Mouse (Mus musculus) intestine, embryonic 16.5 days (tissue): Measurements from ENCODE around the gene Clint1. TPM values are rescaled to one million over a fixed set of nuclear protein-coding genes. Genes with fewer than 3 reads are reported as not detected.
A peak's percentile ranks its signal among the peaks of the same experiment; 100 is the strongest.

ENCODE experiments used
- ATAC-seq: fragments of 200-750 bp; cut with Nextera tagmentation; 2 replicates; pipeline ENCODE4 v1.8.0; 2017; ENCODE audit warnings: moderate TSS enrichment, moderate library complexity
- H3K27ac ChIP-seq: fragments of 300-500 bp; sonication (generic); 2 replicates; pipeline ENCODE4 v1.5.1; 2014; ENCODE audit warnings: mild to moderate bottlenecking, low read length
- H3K27me3 ChIP-seq: fragments of 300-500 bp; sonication (generic); replicated peaks from 2 replicates; pipeline ENCODE4 v1.6.1; 2014; ENCODE audit warnings: low read length, control low read depth, mixed read lengths; ENCODE audit not compliant: control insufficient read depth, insufficient read depth
- H3K36me3 ChIP-seq: fragments of 300-500 bp; sonication (generic); 2 replicates; pipeline ENCODE4 v1.6.1; 2014; ENCODE audit warnings: low read length, control low read depth; ENCODE audit not compliant: control insufficient read depth, insufficient read depth
- H3K4me1 ChIP-seq: fragments of 300-500 bp; sonication (generic); 2 replicates; pipeline ENCODE4 v1.6.1; 2014; ENCODE audit warnings: low read length, control low read depth, mixed read lengths; ENCODE audit not compliant: control insufficient read depth, insufficient read depth
- H3K4me2 ChIP-seq: fragments of 300-500 bp; sonication (generic); 2 replicates; pipeline ENCODE4 v1.6.1; 2014; ENCODE audit warnings: low read depth, low read length, control low read depth
- H3K4me3 ChIP-seq: fragments of 300-500 bp; sonication (generic); 2 replicates; pipeline ENCODE4 v1.5.1; 2014; ENCODE audit warnings: mild to moderate bottlenecking, low read length
- H3K9ac ChIP-seq: fragments of 300-500 bp; sonication (generic); 2 replicates; pipeline ENCODE4 v1.6.1; 2014; ENCODE audit warnings: low read depth, low read length
- H3K9me3 ChIP-seq: fragments of 300-500 bp; sonication (generic); 2 replicates; pipeline ENCODE4 v1.6.1; 2016; ENCODE audit warnings: low read length, control low read depth; ENCODE audit not compliant: control insufficient read depth
- WGBS: fragments of 180-500 bp; shearing (Covaris S2); extraction: QIAGEN DNeasy Blood & Tissue Kit; methylation state at CpG from one replicate; pipeline ENCODE4 v1.1.7; 2014; 5-methylcytosine and 5-hydroxymethylcytosine counted together
- polyA plus RNA-seq: library from polyadenylated mRNA; unstranded; fragments of >200 nt; fragmentation: Nextera tagmentation; extraction: Ambion mirVana; gene quantifications from 2 replicates; pipeline ENCODE4 v1.2.1, GENCODE M21; 2015

Clint1 gene
- polyA plus RNA-seq, 1 experiment from 2014 or later, result 101 TPM

- Histone ChIP-seq H3K36me3 (peaks cover 17% of the 10 kb centered on the region), H3K27ac (no peak overlapping the region)
These were observed 54.4 kb downstream of the Clint1 start for GRCm38 (mm10) chr11:45906109-45906786.

DNA sequence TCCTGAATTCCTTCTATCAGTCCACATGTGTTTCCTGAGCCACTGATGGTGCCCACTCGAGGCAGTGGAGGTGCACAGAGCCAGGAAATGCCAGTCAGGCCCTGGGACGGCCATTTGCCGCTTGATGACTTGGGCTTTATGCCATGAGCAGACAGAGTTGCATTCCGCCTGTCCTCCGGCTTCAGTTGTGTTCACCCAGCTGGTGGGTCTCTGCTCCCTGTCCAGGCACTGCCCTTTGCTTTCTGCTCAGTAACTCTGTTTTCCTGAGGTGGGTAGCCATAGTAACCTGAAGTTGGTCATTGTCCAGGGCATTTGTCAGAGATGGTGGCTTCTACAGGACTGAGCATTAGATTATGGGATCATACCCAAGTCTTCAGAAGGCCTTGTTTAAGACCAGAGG, 55.5 kb downstream of the Clint1 start:
- no peak overlapping the region for H3K9ac ChIP-seq
- H3K4me2 ChIP-seq, result no peak overlapping the region
- no peak for ATAC-seq
- no peaks in the 10 kb centered on the region for H3K4me1 ChIP-seq
- 86% methylated on average over 5 of the region's 5 CpGs for WGBS
- H3K27me3 ChIP-seq, result no peaks in the 10 kb centered on the region
- H3K9me3 ChIP-seq, result no peaks in the 10 kb centered on the region
- peaks cover 16% of the 10 kb centered on the region for H3K36me3 ChIP-seq
- no peak overlapping the region for H3K4me3 ChIP-seq
- H3K27ac ChIP-seq, result no peak overlapping the region

More at GRCm38 (mm10) chr11:45906109-45906786, 54.4 kb downstream of the Clint1 start:
- no peak overlapping the region for H3K4me2 ChIP-seq
- no peak overlapping the region for H3K9ac ChIP-seq
- no peaks in the 10 kb centered on the region for H3K9me3 ChIP-seq
- H3K27me3 ChIP-seq, result no peaks in the 10 kb centered on the region
- ATAC-seq, result no peak
- WGBS, result 87% methylated on average over 8 of the region's 8 CpGs
- H3K4me3 ChIP-seq, result no peak overlapping the region
- H3K4me1 ChIP-seq, result no peaks in the 10 kb centered on the region

DNA sequence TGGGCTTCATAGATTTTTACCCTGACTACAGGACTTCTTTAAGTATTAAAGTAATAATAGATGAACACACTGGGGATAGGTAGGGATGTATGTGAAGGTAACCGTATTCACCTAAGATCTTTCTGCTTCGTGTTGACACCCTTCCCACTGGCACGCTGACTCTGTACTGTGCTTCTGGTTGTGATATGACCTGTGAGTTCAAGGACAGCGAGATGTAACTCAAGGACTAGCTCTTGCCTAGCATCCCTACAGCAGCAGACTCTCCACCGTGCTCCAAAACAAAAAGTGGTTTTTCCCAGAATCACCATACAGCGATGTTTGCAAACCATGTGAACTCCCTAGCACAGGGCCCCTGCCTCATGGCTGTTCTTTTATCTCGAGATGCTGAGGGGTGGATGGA, 56.2 kb downstream of the Clint1 start:
- 93% methylated on average over 7 of the region's 7 CpGs for WGBS

GRCm38 (mm10) chr11:45908894-45909293, 57.0 kb downstream of the Clint1 start:
- H3K36me3 ChIP-seq, result peaks cover 13% of the 10 kb centered on the region
- WGBS, result 93% methylated on average over 7 of the region's 7 CpGs
- no peak for ATAC-seq
- H3K9ac ChIP-seq, result no peak overlapping the region
- no peak overlapping the region for H3K27ac ChIP-seq
- H3K4me1 ChIP-seq, result no peaks in the 10 kb centered on the region
- no peak overlapping the region for H3K4me2 ChIP-seq
- no peaks in the 10 kb centered on the region for H3K9me3 ChIP-seq
- no peak overlapping the region for H3K4me3 ChIP-seq
- H3K27me3 ChIP-seq, result no peaks in the 10 kb centered on the region

More for the DNA sequence above, 56.2 kb downstream of the Clint1 start:
- Histone ChIP-seq H3K4me3 (no peak overlapping the region), H3K9me3 (no peaks in the 10 kb centered on the region), H3K4me2 (no peak overlapping the region), H3K27ac (no peak overlapping the region), H3K9ac (no peak overlapping the region), H3K36me3 (peaks cover 16% of the 10 kb centered on the region), H3K27me3 (no peaks in the 10 kb centered on the region), H3K4me1 (no peaks in the 10 kb centered on the region)
- no peak for ATAC-seq

GRCm38 (mm10) chr11:45910701-45911100, 58.9 kb downstream of the Clint1 start:
- ATAC-seq, result no peak
- 95% methylated on average over 5 of the region's 5 CpGs for WGBS
- Histone ChIP-seq H3K27me3 (no peaks in the 10 kb centered on the region), H3K4me2 (no peak overlapping the region), H3K9ac (no peak overlapping the region), H3K4me1 (no peaks in the 10 kb centered on the region), H3K36me3 (peaks cover 13% of the 10 kb centered on the region), H3K9me3 (no peaks in the 10 kb centered on the region), H3K27ac (no peak overlapping the region), H3K4me3 (no peak overlapping the region)

GRCm38 (mm10) chr11:45916196-45916595, 64.3 kb downstream of the Clint1 start:
- H3K4me1 ChIP-seq, result no peaks in the 10 kb centered on the region
- H3K36me3 ChIP-seq, result no peaks in the 10 kb centered on the region
- H3K27ac ChIP-seq, result no peak overlapping the region
- no peaks in the 10 kb centered on the region for H3K27me3 ChIP-seq
- ATAC-seq, result no peak
- H3K4me3 ChIP-seq, result no peak overlapping the region
- 80% methylated on average over 10 of the region's 10 CpGs for WGBS
- no peaks in the 10 kb centered on the region for H3K9me3 ChIP-seq
- H3K9ac ChIP-seq, result no peak overlapping the region
- no peak overlapping the region for H3K4me2 ChIP-seq

DNA sequence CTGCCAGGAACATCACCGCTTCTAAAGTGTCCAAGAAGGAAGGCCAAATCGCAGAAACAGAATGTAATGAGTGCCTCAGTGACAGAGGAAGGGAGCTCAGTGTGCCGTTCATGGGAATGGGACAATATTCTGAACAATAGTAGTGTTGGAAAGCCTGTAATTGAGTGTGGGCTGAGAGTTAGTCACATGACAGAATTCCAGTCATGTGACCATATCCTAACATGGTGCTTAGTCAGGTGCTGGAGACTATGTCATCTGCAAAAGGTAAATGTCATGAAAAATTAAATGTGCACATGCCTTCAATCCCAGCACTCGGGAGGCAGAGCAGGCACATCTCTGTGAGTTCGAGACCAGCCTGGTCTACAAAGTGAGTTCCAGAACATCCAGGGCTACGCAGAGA, 66.2 kb downstream of the Clint1 start:
- Histone ChIP-seq H3K27me3 (no peaks in the 10 kb centered on the region), H3K4me2 (no peak overlapping the region), H3K36me3 (no peaks in the 10 kb centered on the region), H3K9ac (no peak overlapping the region), H3K4me3 (no peak overlapping the region), H3K4me1 (no peaks in the 10 kb centered on the region), H3K27ac (no peak overlapping the region), H3K9me3 (no peaks in the 10 kb centered on the region)
- 95% methylated on average over 6 of the region's 6 CpGs for WGBS
- ATAC-seq, result no peak

GRCm38 (mm10) chr11:45918836-45919235, 67.0 kb downstream of the Clint1 start:
- Histone ChIP-seq H3K4me2 (no peak overlapping the region), H3K4me3 (no peak overlapping the region), H3K27me3 (no peaks in the 10 kb centered on the region), H3K27ac (no peak overlapping the region), H3K9ac (no peak overlapping the region), H3K9me3 (no peaks in the 10 kb centered on the region), H3K4me1 (no peaks in the 10 kb centered on the region), H3K36me3 (no peaks in the 10 kb centered on the region)
- WGBS, result 78% methylated on average over 4 of the region's 4 CpGs
- no peak for ATAC-seq

- Histone ChIP-seq H3K9me3 (no peaks in the 10 kb centered on the region), H3K36me3 (no peaks in the 10 kb centered on the region), H3K4me2 (0 out of 2 replicates have a peak overlapping the region, but pooled peaks have one; percentile 11), H3K4me1 (no peaks in the 10 kb centered on the region), H3K27me3 (no peaks in the 10 kb centered on the region), H3K27ac (no peak overlapping the region), H3K4me3 (no peak overlapping the region), H3K9ac (no peak overlapping the region)
- no peak for ATAC-seq
- WGBS, result 36% methylated on average over 8 of the region's 8 CpGs
These were observed 69.2 kb downstream of the Clint1 start for GRCm38 (mm10) chr11:45921026-45921425.

DNA sequence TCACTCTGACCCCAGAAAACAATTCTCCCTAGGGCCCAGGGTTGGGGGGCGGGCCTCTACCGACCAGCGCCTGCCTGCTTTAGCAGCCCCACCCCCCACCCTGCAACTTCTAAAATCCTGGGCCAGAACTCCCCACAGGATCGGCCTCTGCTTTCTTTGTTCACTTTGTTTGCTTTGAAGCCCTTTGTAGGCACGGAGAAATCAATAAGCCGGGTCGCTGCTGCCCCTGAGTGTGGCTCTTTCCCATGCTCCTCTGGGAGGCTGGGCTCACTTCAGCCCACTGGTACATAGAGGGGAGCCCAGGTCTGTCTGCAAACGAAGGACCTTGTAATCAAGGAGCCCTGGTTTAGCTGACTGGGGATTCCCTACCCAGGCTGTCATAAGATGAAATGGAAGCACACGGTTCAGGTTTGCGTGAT, 69.6 kb downstream of the Clint1 start:
- Histone ChIP-seq H3K36me3 (no peaks in the 10 kb centered on the region), H3K4me3 (no peak overlapping the region), H3K9ac (peak overlapping the region; percentile 39), H3K4me2 (peak overlapping the region; percentile 11; the same call in 1 of the 2 replicates), H3K27me3 (no peaks in the 10 kb centered on the region), H3K27ac (no peak overlapping the region), H3K9me3 (no peaks in the 10 kb centered on the region), H3K4me1 (no peaks in the 10 kb centered on the region)
- ATAC-seq, result no peak
- 9% methylated on average over 10 of the region's 10 CpGs for WGBS
